Mouse (Mus musculus) bone marrow, adult 2 months (tissue): ENCODE measurements around the gene Dlg1.

Experiments used
- CTCF ChIP-seq: fragments of 200-500 bp; IDR thresholded peaks from 2 replicates; pipeline ENCODE4 v1.5.1; 2011; ENCODE audit warnings: low read length, control low read depth; ENCODE audit not compliant: control insufficient read depth, insufficient read depth
- POLR2A ChIP-seq: fragments of 200-500 bp; IDR thresholded peaks from 2 replicates; pipeline ENCODE4 v1.6.1; 2011; ENCODE audit warnings: low read depth, mild to moderate bottlenecking, control low read depth, low read length, borderline replicate concordance; ENCODE audit not compliant: control insufficient read depth

GRCm38 (mm10) chr16:31682291-31682690 is 19.0 kb downstream of the Dlg1 start:
- no peak for TF ChIP-seq CTCF
- TF ChIP-seq POLR2A, result no peak
